Mouse (Mus musculus) kidney, adult 2 months (tissue): Measurements from ENCODE around the gene Doc2a.

Source experiments
- CTCF ChIP-seq: fragments of 200-500 bp; conservative IDR thresholded peaks from 2 replicates; pipeline ENCODE4 v1.5.1; 2011; ENCODE audit warnings: low read depth, mild to moderate bottlenecking, control low read depth, low read length, moderate library complexity, mixed read lengths; ENCODE audit not compliant: insufficient read depth, insufficient read length
- POLR2A ChIP-seq: fragments of 200-500 bp; IDR thresholded peaks from one replicate; pipeline ENCODE4 v1.6.1; 2011; ENCODE audit warnings: low read depth, low read length, control low read depth

GRCm38 (mm10) chr7:126851192-126851591 is 4.0 kb downstream of the Doc2a start:
- TF ChIP-seq CTCF (no peak), POLR2A (no peak)
